Mouse (Mus musculus): ENCODE measurements around the gene Prcd. TPM values are rescaled to one million over a fixed set of nuclear protein-coding genes. Genes with fewer than 3 reads are reported as not detected.

Prcd gene
- polyA plus RNA-seq, 1 experiment from 2014 or later: 0.51 TPM

DNA sequence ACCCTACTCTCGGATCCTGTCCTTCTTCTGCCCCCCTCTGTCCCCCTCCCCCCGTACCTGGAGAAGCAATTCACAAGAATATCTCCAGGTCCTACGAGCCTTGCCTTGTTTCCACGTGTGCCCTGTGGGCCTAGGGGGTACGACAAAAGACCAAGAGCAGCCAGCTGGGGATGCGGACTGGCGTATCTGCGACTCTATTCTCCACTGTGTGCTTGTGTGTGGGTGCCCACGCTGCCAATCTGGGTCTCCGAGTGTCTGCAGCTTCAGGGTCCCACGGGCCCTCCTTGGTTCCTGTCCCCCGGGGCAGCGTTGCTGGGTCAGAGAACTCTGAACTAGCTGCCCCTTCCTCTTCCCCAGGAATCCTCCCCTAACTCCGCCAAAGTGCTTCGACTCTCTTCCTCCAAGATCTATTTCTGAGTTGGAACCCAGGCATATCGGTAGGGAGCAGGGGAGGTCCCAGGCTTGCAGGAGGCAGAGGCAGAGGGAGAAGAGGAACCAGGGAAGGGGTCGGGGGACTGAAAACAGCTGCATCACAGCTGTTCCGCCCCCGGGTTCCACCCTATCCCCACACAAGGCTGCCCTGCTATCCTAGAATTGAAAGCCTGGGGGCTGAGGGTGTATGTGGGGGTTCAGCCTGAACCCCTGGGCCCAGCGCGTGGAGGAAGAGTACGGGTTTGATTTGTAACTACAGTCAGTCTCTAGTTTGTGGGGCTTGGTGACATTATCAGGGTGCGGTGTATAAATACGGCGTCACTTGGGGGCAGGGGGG, 820 bp upstream of the Prcd start:
- Histone ChIP-seq H3K27me3 (replicated peaks) (peaks cover 67% of the 10 kb centered on the region), H3K9ac (no peak overlapping the region), H3K9me3 (no peaks in the 10 kb centered on the region), H3K36me3 (no peaks in the 10 kb centered on the region), H3K4me1 (peaks cover 51% of the 10 kb centered on the region), H3K4me2 (peak overlapping the region; percentile 94), H3K4me3 (no peak overlapping the region; the same call in 1 of the 2 replicates), H3K27ac (replicated peaks) (no peak overlapping the region)
- no peak for ATAC-seq (ENCODE audit: extremely low read depth, insufficient number of reproducible peaks, low FRiP score, low TSS enrichment)
- WGBS: 70% methylated on average over 25 of the region's 25 CpGs

DNA sequence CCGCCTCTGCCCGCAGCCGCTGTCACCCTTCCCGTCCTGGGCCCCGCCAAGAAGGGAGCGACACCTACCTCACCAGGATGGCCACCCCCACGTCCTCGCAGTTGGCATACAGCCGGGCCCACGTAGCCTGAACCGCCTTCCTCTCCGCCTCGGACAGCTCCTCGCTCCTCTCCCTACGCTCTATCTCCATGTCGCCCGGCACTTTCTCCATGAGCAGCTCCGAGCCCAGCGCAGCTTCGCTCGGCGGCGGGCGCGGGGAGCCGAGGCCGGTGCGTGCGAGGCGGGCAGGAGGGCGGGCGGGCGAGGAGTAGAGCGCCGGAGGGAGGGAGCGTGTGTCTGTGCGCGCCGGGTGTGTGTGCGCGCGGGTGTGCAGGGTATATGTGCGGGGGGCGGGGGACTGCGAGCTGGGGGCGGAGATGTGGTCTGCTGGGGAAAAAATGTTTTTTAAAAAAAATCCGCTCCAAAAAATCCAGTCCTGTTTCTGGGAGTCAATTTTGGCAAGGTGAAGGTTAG, 431 bp downstream of the Prcd start:
- peak overlapping the region; percentile 94 for H3K4me2 ChIP-seq
- no peaks in the 10 kb centered on the region for H3K9me3 ChIP-seq
- H3K36me3 ChIP-seq: no peaks in the 10 kb centered on the region
- H3K27me3 ChIP-seq (replicated peaks): peaks cover 67% of the 10 kb centered on the region
- under 1% methylated on average over 46 of the region's 47 CpGs for WGBS
- H3K4me3 ChIP-seq: peak overlapping the region; percentile 61
- H3K27ac ChIP-seq (replicated peaks): no peak overlapping the region
- H3K4me1 ChIP-seq: peaks cover 47% of the 10 kb centered on the region
- peak overlapping the region; percentile 82 for H3K9ac ChIP-seq
- ATAC-seq (ENCODE audit: extremely low read depth, insufficient number of reproducible peaks, low FRiP score, low TSS enrichment): no peak

DNA sequence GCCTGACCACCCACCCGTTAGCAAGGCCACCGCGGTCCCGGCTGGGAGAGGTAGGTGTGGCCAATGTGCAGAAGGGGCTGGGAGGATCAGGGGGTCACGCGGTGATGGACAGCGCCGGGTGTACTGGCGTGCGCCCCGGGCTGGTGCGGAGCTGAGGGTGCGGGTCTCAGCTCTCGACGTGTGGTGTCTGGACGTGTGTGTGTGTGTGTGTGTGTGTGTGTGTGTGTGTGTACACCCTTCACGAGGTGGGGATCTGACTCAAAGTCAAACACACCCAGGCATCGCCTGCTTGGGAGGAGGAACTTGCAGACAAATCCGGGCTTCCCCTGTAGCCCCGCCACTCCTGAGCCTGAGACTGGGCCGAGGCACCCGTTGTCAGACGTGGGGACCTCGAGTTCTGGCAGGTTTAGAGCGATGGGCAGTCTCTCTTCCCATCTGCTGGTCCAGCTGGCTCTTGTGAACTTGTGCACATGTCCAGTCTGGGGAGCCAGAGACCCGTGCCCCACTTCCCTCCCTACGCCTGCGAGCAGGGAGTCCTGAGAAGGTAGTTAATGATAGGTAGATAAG, 1.0 kb downstream of the Prcd start, which contains the start of gene Cygb:
TSS of gene Cygb (minus strand) at position 59 of the 567 bp plus-strand sequence.
- Histone ChIP-seq H3K36me3 (no peaks in the 10 kb centered on the region), H3K9ac (peak within 1 kb of the TSS; percentile 82), H3K4me1 (peaks cover 41% of the 10 kb centered on the region), H3K4me3 (peak within 1 kb of the TSS; percentile 61), H3K9me3 (no peaks in the 10 kb centered on the region), H3K27ac (replicated peaks) (no peak within 1 kb of the TSS), H3K4me2 (peak within 1 kb of the TSS; percentile 94), H3K27me3 (replicated peaks) (peaks cover 61% of the 10 kb centered on the region)
- no peak for ATAC-seq (ENCODE audit: extremely low read depth, insufficient number of reproducible peaks, low FRiP score, low TSS enrichment)
- WGBS: 5% methylated on average over 27 of the region's 28 CpGs

DNA sequence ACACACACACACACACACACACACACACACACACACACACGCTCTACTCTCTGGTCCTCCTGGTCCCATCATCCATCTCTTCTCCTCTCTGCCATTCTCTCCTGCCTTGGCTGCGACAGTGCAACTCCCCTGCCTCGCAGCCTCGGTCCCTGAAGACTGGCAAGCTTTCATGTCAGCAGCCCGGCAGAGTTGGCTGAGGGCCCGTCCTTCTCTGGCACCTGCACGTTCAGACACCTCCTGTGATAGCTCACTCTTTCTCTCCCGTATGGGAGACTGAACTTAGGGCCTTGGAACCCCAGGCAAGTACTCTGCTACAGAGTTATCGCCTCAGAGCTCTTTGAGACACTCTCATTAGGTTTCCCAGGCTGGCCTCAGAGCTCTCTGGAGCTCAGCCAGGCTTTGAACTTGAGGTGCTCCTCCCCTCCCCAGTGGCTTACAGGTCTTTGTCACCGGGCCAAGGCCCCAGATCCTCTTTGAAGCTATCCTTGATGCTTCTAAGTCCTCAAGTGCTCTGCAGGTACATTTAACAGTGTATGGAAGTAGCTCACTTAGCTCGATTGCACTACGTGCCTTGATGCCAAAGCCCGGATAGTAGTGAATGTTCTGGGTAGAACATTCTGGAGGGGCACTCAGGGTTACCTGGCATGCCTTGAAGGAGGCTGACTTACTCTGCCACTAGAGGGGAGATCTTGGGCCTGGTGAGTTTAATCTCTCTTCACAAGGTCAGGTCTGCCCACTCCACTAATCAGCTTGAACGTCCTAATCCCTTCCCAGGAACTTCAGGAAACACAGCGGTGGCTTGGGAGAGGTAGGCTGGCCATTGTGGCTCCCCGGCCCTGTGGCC, 3.2 kb downstream of the Prcd start:
- 52% methylated on average over 16 of the region's 16 CpGs for WGBS
- Histone ChIP-seq H3K27ac (replicated peaks) (peak overlapping the region; percentile 90), H3K4me3 (no peak overlapping the region), H3K9ac (no peak overlapping the region), H3K9me3 (no peaks in the 10 kb centered on the region), H3K36me3 (no peaks in the 10 kb centered on the region), H3K27me3 (replicated peaks) (peaks cover 50% of the 10 kb centered on the region), H3K4me1 (peaks cover 61% of the 10 kb centered on the region), H3K4me2 (peak overlapping the region; percentile 67; the same call in 1 of the 2 replicates)
- no peak for ATAC-seq (ENCODE audit: extremely low read depth, insufficient number of reproducible peaks, low FRiP score, low TSS enrichment)

DNA sequence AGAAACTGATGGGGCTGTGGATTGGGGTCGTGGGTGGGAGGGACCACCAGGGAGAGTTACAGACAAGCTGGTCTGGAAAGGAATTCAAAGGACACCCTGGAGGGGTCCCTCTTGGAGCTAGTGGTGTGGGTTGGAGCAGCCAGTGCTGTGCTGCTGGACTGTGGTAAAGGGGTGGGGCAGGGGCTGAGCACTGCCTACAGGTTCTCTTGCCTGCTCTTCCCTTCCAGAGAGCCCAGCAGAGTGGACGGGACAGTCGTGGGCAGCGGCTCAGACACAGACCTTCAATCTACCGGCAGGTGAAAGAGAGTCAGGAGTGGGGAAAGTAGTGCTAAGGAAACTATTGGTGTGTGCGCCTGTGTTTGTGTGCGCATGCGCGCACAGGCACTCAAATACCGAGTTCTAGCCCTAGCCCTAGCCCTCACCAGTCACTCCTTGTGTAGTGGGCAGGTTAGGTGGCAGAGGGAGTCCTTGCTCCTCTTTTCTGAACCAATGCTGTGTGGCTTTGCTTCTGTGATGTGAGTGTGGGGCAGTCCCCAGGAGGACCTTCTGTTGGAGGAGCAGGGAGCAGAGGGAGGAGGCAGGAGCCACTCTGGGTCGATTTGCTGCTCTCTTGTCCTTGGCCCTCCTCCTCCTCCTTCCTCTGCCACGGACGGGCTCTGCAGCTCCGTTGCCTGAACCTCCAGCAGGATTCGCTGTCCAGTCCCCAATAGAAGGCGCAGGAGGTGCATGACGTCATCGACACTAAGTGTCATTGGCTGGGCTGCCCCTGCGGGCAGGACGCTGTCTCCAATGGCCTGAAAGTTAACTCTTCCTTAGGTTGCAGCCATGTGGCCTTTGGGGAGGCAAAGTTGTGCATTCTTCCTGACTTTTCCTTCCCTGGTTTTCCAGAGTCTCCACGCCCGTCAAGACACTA, 4.2 kb downstream of the Prcd start:
- peaks cover 71% of the 10 kb centered on the region for H3K4me1 ChIP-seq
- WGBS: 10% methylated on average over 22 of the region's 22 CpGs

DNA sequence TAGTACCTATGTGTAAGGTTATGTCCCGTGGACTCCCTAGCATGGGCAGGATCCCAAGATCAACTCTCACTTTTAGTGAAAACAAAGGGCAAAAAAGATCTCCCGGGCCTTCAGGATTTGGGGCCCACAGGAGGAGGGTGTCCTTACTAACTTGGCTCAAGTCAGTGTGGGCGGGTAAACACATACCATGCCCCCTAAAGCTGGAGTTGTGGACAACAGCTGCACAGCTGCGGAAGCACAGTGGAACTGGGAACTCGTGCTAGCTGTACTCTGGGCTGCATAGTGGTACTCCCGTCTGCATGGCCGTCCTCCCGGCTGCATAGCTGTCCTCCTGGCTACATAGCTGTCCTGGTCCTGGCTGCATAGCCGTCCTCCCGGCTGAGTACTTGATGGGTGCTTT, 4.9 kb downstream of the Prcd start:
- Histone ChIP-seq H3K27me3 (replicated peaks) (peaks cover 50% of the 10 kb centered on the region), H3K4me1 (peaks cover 76% of the 10 kb centered on the region), H3K36me3 (no peaks in the 10 kb centered on the region), H3K9ac (peak overlapping the region; percentile 24; the same call in 1 of the 2 replicates), H3K4me2 (peak overlapping the region; percentile 67), H3K27ac (replicated peaks) (peak overlapping the region; percentile 77), H3K9me3 (no peaks in the 10 kb centered on the region), H3K4me3 (no peak overlapping the region)
- 66% methylated on average over 10 of the region's 10 CpGs for WGBS
- no peak for ATAC-seq (ENCODE audit: extremely low read depth, insufficient number of reproducible peaks, low FRiP score, low TSS enrichment)

More for the DNA sequence above, 4.2 kb downstream of the Prcd start:
- Histone ChIP-seq H3K9ac (peak overlapping the region; percentile 75), H3K4me3 (peak overlapping the region; percentile 48), H3K4me2 (peak overlapping the region; percentile 67), H3K27ac (replicated peaks) (peak overlapping the region; percentile 90), H3K27me3 (replicated peaks) (peaks cover 50% of the 10 kb centered on the region), H3K9me3 (no peaks in the 10 kb centered on the region), H3K36me3 (no peaks in the 10 kb centered on the region)
- ATAC-seq (ENCODE audit: extremely low read depth, insufficient number of reproducible peaks, low FRiP score, low TSS enrichment): peak; percentile 83

DNA sequence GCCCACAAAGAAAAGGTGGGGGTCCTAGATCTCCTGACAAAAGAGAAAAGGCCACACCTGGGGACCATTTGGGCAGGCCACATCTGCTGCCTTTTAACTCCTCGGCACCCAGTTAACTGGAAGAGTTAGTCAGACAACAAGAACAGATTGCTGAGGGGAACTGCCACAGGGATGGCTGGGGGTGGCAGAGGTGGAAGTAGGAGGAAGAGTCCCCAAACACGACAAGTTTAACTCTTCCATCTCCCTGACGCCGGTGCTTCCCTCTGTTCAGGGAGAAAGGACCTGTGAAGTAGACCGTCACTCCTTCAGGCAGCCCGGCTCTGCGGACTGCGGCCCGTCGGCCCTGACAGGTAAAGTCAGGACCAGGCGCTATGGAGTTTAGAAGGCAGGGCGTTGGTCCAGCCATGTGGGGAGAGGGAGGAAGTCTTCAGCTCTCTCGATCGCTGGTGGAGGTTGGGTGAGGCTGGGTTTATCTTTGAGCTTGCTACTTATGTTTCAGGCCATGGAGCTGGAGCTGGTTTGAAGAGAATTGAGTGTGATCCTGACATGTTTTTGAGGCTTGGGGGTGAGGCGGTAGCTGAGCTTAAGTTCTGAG, 5.8 kb downstream of the Prcd start:
- Histone ChIP-seq H3K27ac (replicated peaks) (no peak overlapping the region), H3K9me3 (no peaks in the 10 kb centered on the region), H3K4me1 (peaks cover 76% of the 10 kb centered on the region), H3K4me2 (no peak overlapping the region), H3K9ac (no peak overlapping the region), H3K36me3 (no peaks in the 10 kb centered on the region), H3K27me3 (replicated peaks) (peaks cover 50% of the 10 kb centered on the region), H3K4me3 (no peak overlapping the region)
- 73% methylated on average over 15 of the region's 15 CpGs for WGBS
- ATAC-seq (ENCODE audit: extremely low read depth, insufficient number of reproducible peaks, low FRiP score, low TSS enrichment): no peak

DNA sequence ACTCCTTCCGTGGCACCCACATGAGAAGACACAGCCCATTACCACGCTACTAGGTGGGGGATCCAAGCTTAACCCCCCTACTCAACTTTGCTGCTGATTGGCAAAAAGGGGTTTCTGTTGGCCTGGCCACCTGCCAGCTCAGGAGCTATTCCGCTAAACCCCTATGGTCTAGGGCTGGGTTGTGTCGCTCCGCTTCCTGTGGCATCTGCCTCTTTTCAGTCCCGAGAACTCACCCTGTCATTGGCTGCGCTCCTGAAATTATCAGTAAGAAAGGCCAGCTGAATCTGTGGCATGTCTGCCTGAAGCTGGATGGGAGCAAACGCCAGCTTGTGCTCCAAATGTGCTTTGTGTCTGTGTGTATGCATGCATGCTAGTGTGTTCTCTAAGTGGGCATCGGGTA, 6.8 kb downstream of the Prcd start:
- Histone ChIP-seq H3K4me3 (no peak overlapping the region), H3K4me1 (peaks cover 72% of the 10 kb centered on the region)
- ATAC-seq (ENCODE audit: extremely low read depth, insufficient number of reproducible peaks, low FRiP score, low TSS enrichment): no peak

DNA sequence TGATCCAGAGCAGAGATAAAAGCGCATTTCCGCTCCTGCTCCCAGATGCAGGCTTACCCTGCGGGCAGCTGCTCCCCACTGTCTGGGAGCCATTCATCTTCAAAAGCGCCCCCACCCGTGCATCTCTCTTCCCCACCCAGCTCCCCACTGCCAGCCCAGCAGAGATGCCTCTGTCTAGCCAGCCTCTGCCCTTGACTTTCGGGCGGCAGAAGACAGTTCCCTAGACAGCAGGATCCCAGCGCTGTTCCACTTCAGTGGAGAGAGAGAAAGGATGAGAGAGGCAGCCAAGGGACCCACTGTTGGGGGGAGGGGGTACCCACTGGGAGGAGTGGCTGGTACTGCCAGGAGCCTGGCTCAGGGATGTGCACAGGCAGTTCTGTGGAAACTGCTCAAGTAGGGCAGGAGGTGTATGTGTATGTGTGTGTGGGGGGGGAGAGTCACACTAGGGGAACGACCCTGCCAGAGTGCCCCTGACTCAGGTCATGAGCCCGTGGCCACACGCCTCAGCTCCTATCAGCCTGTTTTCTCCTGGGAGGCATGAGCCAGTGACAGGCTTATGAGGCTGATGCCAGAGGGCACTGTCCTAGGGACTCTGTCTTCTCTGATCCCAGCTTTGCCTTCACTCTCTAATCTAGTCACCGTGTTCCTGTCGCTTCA, 8.1 kb downstream of the Prcd start:
- H3K27ac ChIP-seq (replicated peaks): no peak overlapping the region
- H3K36me3 ChIP-seq: no peaks in the 10 kb centered on the region
- H3K9ac ChIP-seq: peak overlapping the region; percentile 62
- peak overlapping the region; percentile 3; the same call in 1 of the 2 replicates for H3K4me2 ChIP-seq
- no peaks in the 10 kb centered on the region for H3K9me3 ChIP-seq
- H3K4me3 ChIP-seq: no peak overlapping the region
- H3K27me3 ChIP-seq (replicated peaks): peaks cover 39% of the 10 kb centered on the region
- WGBS: 28% methylated on average over 13 of the region's 13 CpGs
- H3K4me1 ChIP-seq: peaks cover 72% of the 10 kb centered on the region
- no peak for ATAC-seq (ENCODE audit: extremely low read depth, insufficient number of reproducible peaks, low FRiP score, low TSS enrichment)

More for the DNA sequence above, 6.8 kb downstream of the Prcd start:
- Histone ChIP-seq H3K27me3 (replicated peaks) (peaks cover 42% of the 10 kb centered on the region), H3K9ac (peak overlapping the region; percentile 62), H3K36me3 (no peaks in the 10 kb centered on the region), H3K27ac (replicated peaks) (no peak overlapping the region), H3K9me3 (no peaks in the 10 kb centered on the region), H3K4me2 (no peak overlapping the region)
- 37% methylated on average over 9 of the region's 9 CpGs for WGBS
